Mouse (Mus musculus) hematopoietic multipotent progenitor cell, adult 10-12 weeks (in vitro differentiated cells): Measurements from ENCODE around the gene Plcb4. TPM values are rescaled to one million over a fixed set of nuclear protein-coding genes. Genes with fewer than 3 reads are reported as not detected.

ENCODE experiments used
- polyA plus RNA-seq: library from polyadenylated mRNA; stranded (reverse); fragments of >175 nt; gene quantifications from 2 replicates; pipeline ENCODE4 v1.2.3, GENCODE M21; 2012; ENCODE audit warnings: low replicate concordance

Plcb4 gene
- polyA plus RNA-seq, result 1.5 and 2.2 TPM in 2 replicates

GRCm38 (mm10) chr2:135658486-135659390 lies at the start of gene Plcb4:
TSS of gene Plcb4 (plus strand) at chr2:135659011.

DNA sequence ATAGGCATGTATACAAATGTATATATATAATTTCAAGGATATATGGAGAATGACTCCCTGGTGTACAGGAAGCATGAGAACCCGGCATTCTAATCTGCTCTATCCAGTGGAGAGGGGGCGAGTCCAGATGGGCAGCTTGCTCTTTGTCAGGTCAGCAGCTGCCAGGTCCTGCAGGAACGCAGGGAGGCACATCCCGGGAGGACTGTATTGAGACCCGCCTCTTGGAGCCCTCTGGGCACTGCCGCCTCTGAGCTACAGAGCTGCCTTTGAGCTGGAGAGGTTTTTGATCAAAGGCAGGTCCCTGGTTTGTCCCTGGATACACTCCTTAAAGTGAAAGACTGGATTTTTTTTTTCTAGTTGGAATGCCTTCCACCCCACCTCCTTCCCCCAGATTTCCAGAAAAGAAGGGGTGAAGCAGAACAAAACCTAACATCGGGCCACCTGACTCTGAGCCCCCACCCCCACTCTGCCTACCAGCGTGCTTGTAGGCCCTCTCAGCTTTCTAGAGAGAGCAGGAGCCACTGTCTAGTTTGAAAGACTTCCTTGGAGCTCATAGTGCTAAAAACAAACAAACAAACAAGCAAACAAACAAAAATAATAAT lies 393.0 kb downstream of the Plcb4 start, which contains the start of gene Lamp5:
TSS of gene Lamp5 (plus strand) at position 552 of the 602 bp plus-strand sequence.

